15 mouse cellular contexts compared by ENCODE assay signal in genomic region chr10:117947911-117948310, GRCm38 (mm10).
A peak's percentile ranks its signal among the peaks of the same experiment; 100 is the strongest.
DNase-seq lines count a peak whose midpoint lies in the region; ATAC-seq and TF ChIP-seq lines count a peak whose summit lies in the region.
"Had no signal": no experiment of that assay in that cellular context is flagged by ENCODE, and none has a peak within 500 bp of the region (broad histone marks: within the 10 kb centered on the region; RNA-seq: fewer than 3 reads in every experiment).

No protein-coding gene starts in this region.

- WGBS in heart, embryonic 11.5 days (ENCODE audit: insufficient replicate concordance), result 68% methylated on average over 7 of the region's 7 CpGs
- 85% methylated on average over 7 of the region's 7 CpGs for WGBS in neural tube, embryonic 15.5 days
- WGBS in limb, embryonic 12.5 days, result 67% methylated on average over 7 of the region's 7 CpGs
- 82% methylated on average over 7 of the region's 7 CpGs for WGBS in midbrain, postnatal 0 days
- WGBS in forebrain, embryonic 11.5 days, result 91% methylated on average over 7 of the region's 7 CpGs

- peak overlapping the region; percentile 53 for H3K4me2 ChIP-seq in heart, embryonic 11.5 days
- 0 out of 2 replicates have a peak overlapping the region, but pooled peaks have one; percentile 4 for H3K4me2 ChIP-seq in neural tube, embryonic 15.5 days
- peak overlapping the region; percentile 53 for H3K4me2 ChIP-seq in limb, embryonic 12.5 days
- no peak overlapping the region for H3K4me2 ChIP-seq in midbrain, postnatal 0 days (ENCODE audit: low read depth, low read length, poor library complexity, severe bottlenecking)
- H3K4me2 ChIP-seq in forebrain, embryonic 11.5 days (ENCODE audit: low read depth, low read length, severe bottlenecking), result no peak overlapping the region
- H3K4me2 ChIP-seq: hindbrain, embryonic 15.5 days; liver, embryonic 15.5 days; midbrain, embryonic 12.5 days had no signal

- no peaks in the 10 kb centered on the region for H3K9me3 ChIP-seq in heart, embryonic 11.5 days (replicated peaks; ENCODE audit: control insufficient read depth, low read length)
- H3K9me3 ChIP-seq in neural tube, embryonic 15.5 days (replicated peaks), result no peaks in the 10 kb centered on the region
- no peaks in the 10 kb centered on the region for H3K9me3 ChIP-seq in limb, embryonic 12.5 days
- H3K9me3 ChIP-seq in midbrain, postnatal 0 days (ENCODE audit: low read length), result no peaks in the 10 kb centered on the region
- no peaks in the 10 kb centered on the region for H3K9me3 ChIP-seq in forebrain, embryonic 11.5 days (ENCODE audit: control insufficient read depth, low read length)
- H3K9me3 ChIP-seq: hindbrain, embryonic 15.5 days; liver, embryonic 15.5 days; midbrain, embryonic 12.5 days had no signal

- intact Hi-C loops in heart, postnatal 14 days (cut with DNase I), result no loop called here

- H3K9ac ChIP-seq in heart, embryonic 11.5 days (ENCODE audit: low read depth, low read length), result no peak overlapping the region
- no peak overlapping the region for H3K9ac ChIP-seq in neural tube, embryonic 15.5 days (replicated peaks)
- H3K9ac ChIP-seq in limb, embryonic 12.5 days (replicated peaks), result no peak overlapping the region
- no peak overlapping the region for H3K9ac ChIP-seq in midbrain, postnatal 0 days (replicated peaks; ENCODE audit: low read length, poor library complexity, severe bottlenecking)
- no peak overlapping the region for H3K9ac ChIP-seq in forebrain, embryonic 11.5 days (ENCODE audit: low read length)
- H3K9ac ChIP-seq: hindbrain, embryonic 15.5 days; liver, embryonic 15.5 days; midbrain, embryonic 12.5 days had no signal

- no peak overlapping the region for H3K27ac ChIP-seq in heart, embryonic 11.5 days (ENCODE audit: low read depth, low read length)
- H3K27ac ChIP-seq in neural tube, embryonic 15.5 days (replicated peaks), result no peak overlapping the region
- no peak overlapping the region for H3K27ac ChIP-seq in limb, embryonic 12.5 days
- H3K27ac ChIP-seq in midbrain, postnatal 0 days (ENCODE audit: low read depth, low read length), result no peak overlapping the region
- no peak overlapping the region for H3K27ac ChIP-seq in forebrain, embryonic 11.5 days (ENCODE audit: low read depth, low read length)
- H3K27ac ChIP-seq: hindbrain, embryonic 15.5 days; liver, embryonic 15.5 days; midbrain, embryonic 12.5 days had no signal

- no peaks in the 10 kb centered on the region for H3K27me3 ChIP-seq in heart, embryonic 11.5 days (ENCODE audit: control insufficient read depth, insufficient read depth, low read length)
- H3K27me3 ChIP-seq in neural tube, embryonic 15.5 days (replicated peaks), result no peaks in the 10 kb centered on the region
- no peaks in the 10 kb centered on the region for H3K27me3 ChIP-seq in limb, embryonic 12.5 days
- no peaks in the 10 kb centered on the region for H3K27me3 ChIP-seq in midbrain, postnatal 0 days (ENCODE audit: insufficient read depth, low read length)
- H3K27me3 ChIP-seq in forebrain, embryonic 11.5 days (ENCODE audit: control insufficient read depth, insufficient read depth, low read length), result no peaks in the 10 kb centered on the region
- H3K27me3 ChIP-seq: hindbrain, embryonic 15.5 days; liver, embryonic 15.5 days; midbrain, embryonic 12.5 days had no signal

- no peaks in the 10 kb centered on the region for H3K36me3 ChIP-seq in heart, embryonic 11.5 days (ENCODE audit: control insufficient read depth, insufficient read depth, low read length)
- H3K36me3 ChIP-seq in neural tube, embryonic 15.5 days, result no peaks in the 10 kb centered on the region
- no peaks in the 10 kb centered on the region for H3K36me3 ChIP-seq in limb, embryonic 12.5 days
- no peaks in the 10 kb centered on the region for H3K36me3 ChIP-seq in midbrain, postnatal 0 days (ENCODE audit: insufficient read depth, low read length)
- H3K36me3 ChIP-seq in forebrain, embryonic 11.5 days (ENCODE audit: control insufficient read depth, insufficient read depth, low read length), result no peaks in the 10 kb centered on the region
- H3K36me3 ChIP-seq: hindbrain, embryonic 15.5 days; liver, embryonic 15.5 days; midbrain, embryonic 12.5 days had no signal

- 0 out of 2 replicates have a peak, but pooled peaks cover under 1% of the 10 kb centered on the region for H3K4me1 ChIP-seq in heart, embryonic 11.5 days (ENCODE audit: control insufficient read depth, insufficient read depth, low read length)
- peaks cover 9% of the 10 kb centered on the region; the same call in 1 of the 2 replicates for H3K4me1 ChIP-seq in neural tube, embryonic 15.5 days
- peaks cover 28% of the 10 kb centered on the region for H3K4me1 ChIP-seq in limb, embryonic 12.5 days (replicated peaks)
- no peaks in the 10 kb centered on the region for H3K4me1 ChIP-seq in midbrain, postnatal 0 days (ENCODE audit: insufficient read depth, low read length)
- H3K4me1 ChIP-seq in forebrain, embryonic 11.5 days (replicated peaks; ENCODE audit: control insufficient read depth, insufficient read depth, low read length), result no peaks in the 10 kb centered on the region
- H3K4me1 ChIP-seq: hindbrain, embryonic 15.5 days; liver, embryonic 15.5 days; midbrain, embryonic 12.5 days had no signal

- no peak for ATAC-seq in heart, embryonic 11.5 days (replicated peaks; ENCODE audit: insufficient number of reproducible peaks, low FRiP score, low TSS enrichment)
- ATAC-seq in neural tube, embryonic 15.5 days (ENCODE audit: low FRiP score), result no peak
- ATAC-seq in limb, embryonic 12.5 days (ENCODE audit: insufficient number of reproducible peaks, insufficient read depth, low FRiP score, low TSS enrichment, low read depth), result no peak
- no peak for ATAC-seq in midbrain, postnatal 0 days (ENCODE audit: low FRiP score)
- no peak for ATAC-seq in forebrain, embryonic 11.5 days (replicated peaks; ENCODE audit: low FRiP score)

- no peak overlapping the region for H3K4me3 ChIP-seq in heart, embryonic 11.5 days (ENCODE audit: low read depth, low read length)
- H3K4me3 ChIP-seq in neural tube, embryonic 15.5 days (replicated peaks), result no peak overlapping the region
- no peak overlapping the region for H3K4me3 ChIP-seq in limb, embryonic 12.5 days (replicated peaks)
- no peak overlapping the region for H3K4me3 ChIP-seq in midbrain, postnatal 0 days (ENCODE audit: low read depth, low read length)
- no peak overlapping the region for H3K4me3 ChIP-seq in forebrain, embryonic 11.5 days (ENCODE audit: low read depth, low read length)
- H3K4me3 ChIP-seq: erythroblast, embryonic 14.5 days; hindbrain, embryonic 15.5 days; liver, embryonic 15.5 days; midbrain, embryonic 12.5 days had no signal

- DNase-seq in heart, postnatal 14 days, result no peak
- DNase-seq in neural tube, embryonic 10.5 days (ENCODE audit: extremely low spot score, low spot score), result no peak
- peak; percentile 55 for DNase-seq in thymus, postnatal 4 days
- no peak for DNase-seq in midbrain, postnatal 0 days (ENCODE audit: low spot score)
- DNase-seq in forebrain, embryonic 11.5 days (ENCODE audit: low spot score), result no peak
- DNase-seq: adrenal gland, postnatal 25 days; cerebellum, adult 11-12 months; kidney, postnatal 36 days had no signal

- no peak for TF ChIP-seq CTCF in midbrain, postnatal 0 days (IDR thresholded peaks at IDR 0.05)

Comparison
In these comparisons a context has a peak if more than half of its experiments do, and no peak if none do; other contexts are left out.
1. H3K4me2 ChIP-seq: peak in heart, embryonic 11.5 days (single experiment), neural tube, embryonic 15.5 days (single experiment) and limb, embryonic 12.5 days (single experiment); none in midbrain, postnatal 0 days (single experiment) and forebrain, embryonic 11.5 days (single experiment).